Mouse (Mus musculus) embryonic stem cell, embryonic (primary cell): ENCODE data around the gene Lonrf2.

Source experiments
- CTCF ChIA-PET, 4 experiments: fragments of 300-600 bp in 2 of 4; fragments of 350-600 bp in 2 of 4; sonication (Branson Sonifier 250); formaldehyde crosslinking; loops; one replicate each; lab custom pipeline; 2022; ENCODE audit warnings: inconsistent platforms in 2 of 4; lab: Charles Lee
- POLR2A ChIA-PET, 4 experiments: fragments of 300-600 bp in 2 of 4; fragments of 350-600 bp in 2 of 4; sonication (Branson Sonifier 250); formaldehyde crosslinking; loops; one replicate each; lab custom pipeline; 2022; ENCODE audit warnings: antibody characterized with exemption in 4 of 4, inconsistent platforms in 1 of 4; lab: Charles Lee

Lonrf2 gene

GRCm38 (mm10) chr1:38836477-38836872, at the start of gene Lonrf2:
Gene Lonrf2, minus strand, starts transcription at chr1:38836711.
- ChIA-PET CTCF (interaction anchor here in 3 of 4 experiments (0.6 to 0.7 kb wide), 4 partner anchors 62 to 708 kb away, joined by 3 to 9 read pairs (median 4); no protein-coding TSS in a partner anchor), POLR2A (interaction anchor here (0.6 to 1.1 kb wide), 9 partner anchors 10 to 1029 kb away, joined by 3 to 5 read pairs (median 3); no protein-coding TSS in a partner anchor)

- CTCF ChIA-PET: interaction anchor here in 1 of 4 experiments (0.9 kb wide), 1 partner anchor 97 kb away, joined by 3 read pairs; no protein-coding TSS in a partner anchor
- POLR2A ChIA-PET: interaction anchor here in 1 of 4 experiments (0.6 kb wide), 1 partner anchor 638 kb away, joined by 3 read pairs; no protein-coding TSS in a partner anchor
Measured at GRCm38 (mm10) chr1:38885956-38886355, 49.4 kb upstream of the Lonrf2 start.

- ChIA-PET POLR2A (no interaction called here), CTCF (no interaction called here)
Measured at GRCm38 (mm10) chr1:38883766-38884165, 47.3 kb upstream of the Lonrf2 start.

GRCm38 (mm10) chr1:38882746-38883145, 46.2 kb upstream of the Lonrf2 start:
- POLR2A ChIA-PET: no interaction called here
- CTCF ChIA-PET: no interaction called here

GRCm38 (mm10) chr1:38881366-38881765, 44.9 kb upstream of the Lonrf2 start:
- ChIA-PET CTCF (no interaction called here), POLR2A (interaction anchor here in 1 of 4 experiments (0.5 kb wide), 1 partner anchor 602 kb away, joined by 6 read pairs; no protein-coding TSS in a partner anchor)

- POLR2A ChIA-PET: no interaction called here
- CTCF ChIA-PET: no interaction called here
Measured at GRCm38 (mm10) chr1:38876671-38877382, 40.3 kb upstream of the Lonrf2 start.

GRCm38 (mm10) chr1:38873911-38874310, 37.4 kb upstream of the Lonrf2 start:
- ChIA-PET CTCF (interaction anchor here in 2 of 4 experiments (1.3 to 1.5 kb wide), 2 partner anchors 12 to 61 kb away, joined by 3 read pairs; no protein-coding TSS in a partner anchor), POLR2A (no interaction called here)

GRCm38 (mm10) chr1:38871834-38872233, 35.3 kb upstream of the Lonrf2 start:
- CTCF ChIA-PET: no interaction called here
- POLR2A ChIA-PET: no interaction called here

GRCm38 (mm10) chr1:38869398-38870195, 33.1 kb upstream of the Lonrf2 start:
- CTCF ChIA-PET: interaction anchor here in 2 of 4 experiments (1.1 to 1.3 kb wide), 2 partner anchors 65 to 81 kb away, joined by 3 to 7 read pairs; no protein-coding TSS in a partner anchor

GRCm38 (mm10) chr1:38866242-38866641, 29.7 kb upstream of the Lonrf2 start:
- POLR2A ChIA-PET: no interaction called here
- CTCF ChIA-PET: no interaction called here

More at GRCm38 (mm10) chr1:38869398-38870195, 33.1 kb upstream of the Lonrf2 start:
- POLR2A ChIA-PET: no interaction called here

GRCm38 (mm10) chr1:38864341-38864740, 27.8 kb upstream of the Lonrf2 start:
- ChIA-PET POLR2A (no interaction called here), CTCF (no interaction called here)

GRCm38 (mm10) chr1:38862213-38862612, 25.7 kb upstream of the Lonrf2 start:
- POLR2A ChIA-PET: interaction anchor here in 1 of 4 experiments (1.5 kb wide), 1 partner anchor 13 kb away, joined by 3 read pairs; no protein-coding TSS in a partner anchor
- CTCF ChIA-PET: interaction anchor here (0.5 to 2.4 kb wide), 15 partner anchors 11 to 884 kb away, joined by 3 to 12 read pairs (median 4); no protein-coding TSS in a partner anchor

GRCm38 (mm10) chr1:38860867-38861524, 24.5 kb upstream of the Lonrf2 start:
- POLR2A ChIA-PET: interaction anchor here in 1 of 4 experiments (1.5 kb wide), 1 partner anchor 14 kb away, joined by 3 read pairs; no protein-coding TSS in a partner anchor
- CTCF ChIA-PET: interaction anchor here in 3 of 4 experiments (0.6 to 2.4 kb wide), 7 partner anchors 37 to 883 kb away, joined by 3 to 12 read pairs (median 4); no protein-coding TSS in a partner anchor

GRCm38 (mm10) chr1:38860207-38860606, 23.7 kb upstream of the Lonrf2 start:
- CTCF ChIA-PET: interaction anchor here in 2 of 4 experiments (0.6 to 1.8 kb wide), 4 partner anchors 9 to 882 kb away, joined by 3 to 5 read pairs (median 4); no protein-coding TSS in a partner anchor
- POLR2A ChIA-PET: no interaction called here

GRCm38 (mm10) chr1:38856196-38856595, 19.7 kb upstream of the Lonrf2 start:
- ChIA-PET CTCF (interaction anchor here in 3 of 4 experiments (0.6 to 1.5 kb wide), 5 partner anchors 52 to 607 kb away, joined by 3 to 5 read pairs (median 3); no protein-coding TSS in a partner anchor), POLR2A (interaction anchor here in 1 of 4 experiments (0.7 kb wide), 1 partner anchor 50 kb away, joined by 3 read pairs; no protein-coding TSS in a partner anchor)

- ChIA-PET CTCF (no interaction called here), POLR2A (no interaction called here)
Measured at GRCm38 (mm10) chr1:38852250-38852649, 15.7 kb upstream of the Lonrf2 start.

- CTCF ChIA-PET: interaction anchor here in 2 of 4 experiments (0.7 to 0.8 kb wide), 2 partner anchors 9 to 52 kb away, joined by 3 to 4 read pairs; no protein-coding TSS in a partner anchor
- POLR2A ChIA-PET: no interaction called here
Measured at GRCm38 (mm10) chr1:38850650-38851049, 14.1 kb upstream of the Lonrf2 start.
